Mouse (Mus musculus): ENCODE data around the gene Gm17267.
"Not testable (repeated sequence)": the region's sequence is repeated elsewhere in the genome, so short reads cannot be mapped to it uniquely, and the experiment has no call there.

The Gm17267 gene

GRCm38 (mm10) chrX:126017257-126017656 lies at the start of gene Gm17267:
Gm17267 (plus strand) TSS chrX:126017557.
- DNase-seq = not testable (repeated sequence)
